Mouse (Mus musculus) MEL (cell line): Measurements from ENCODE around the gene Tars. TPM values are rescaled to one million over a fixed set of nuclear protein-coding genes. Genes with fewer than 3 reads are reported as not detected.

Source experiments
- DNase-seq: peaks from one replicate; pipeline ENCODE4 v3.0.0; 2011; ENCODE audit warnings: low read depth, low spot score
- H3K27ac ChIP-seq: 2 replicates; pipeline ENCODE4 v1.5.1; 2012; ENCODE audit warnings: low read depth, mild to moderate bottlenecking, control low read depth, low read length, moderate library complexity; ENCODE audit not compliant: control insufficient read depth
- H3K27me3 ChIP-seq, 2 experiments: fragments of 150-350 bp in 1 of 2; sonication (generic) in 1 of 2; 2 replicates each; pipeline ENCODE4 v1.6.1; 2012; ENCODE audit warnings: low read length in 2 of 2, mild to moderate bottlenecking in 2 of 2, improper control_type of control experiment in 1 of 2, moderate library complexity in 1 of 2; ENCODE audit not compliant: insufficient read depth in 2 of 2, control insufficient read depth in 1 of 2
- H3K36me3 ChIP-seq, 2 experiments: 2 replicates each; pipeline ENCODE4 v1.6.1; 2012 to 2014; ENCODE audit warnings: low read length in 2 of 2, improper control_type of control experiment in 1 of 2, inconsistent platforms in 1 of 2, mild to moderate bottlenecking in 1 of 2; ENCODE audit not compliant: insufficient read depth in 2 of 2, control insufficient read depth in 1 of 2
- H3K4me1 ChIP-seq, 2 experiments: fragments of 150-350 bp in 1 of 2; sonication (generic) in 1 of 2; 2 replicates each; pipeline ENCODE4 v1.6.1; 2012; ENCODE audit warnings: low read length in 2 of 2, improper control_type of control experiment in 1 of 2, mild to moderate bottlenecking in 1 of 2; ENCODE audit not compliant: insufficient read depth in 2 of 2, control insufficient read depth in 1 of 2
- H3K4me3 ChIP-seq, 2 experiments: fragments of 150-350 bp in 1 of 2; sonication (generic) in 1 of 2; 2 replicates each; pipeline ENCODE4 v1.5.1; 2012; ENCODE audit warnings: low read depth in 2 of 2, low read length in 2 of 2, mild to moderate bottlenecking in 2 of 2, moderate library complexity in 2 of 2, control low read depth in 1 of 2, improper control_type of control experiment in 1 of 2; ENCODE audit not compliant: control insufficient read depth in 1 of 2, insufficient read depth in 1 of 2
- H3K79me2 ChIP-seq: 2 replicates; pipeline ENCODE4 v1.6.1; 2012; ENCODE audit warnings: mild to moderate bottlenecking, low read length, moderate library complexity; ENCODE audit not compliant: control insufficient read depth, poor library complexity, insufficient read depth
- H3K9ac ChIP-seq: 2 replicates; pipeline ENCODE4 v1.6.1; 2012; ENCODE audit warnings: low read depth, mild to moderate bottlenecking, control low read depth, low read length, moderate library complexity; ENCODE audit not compliant: control insufficient read depth, poor library complexity, severe bottlenecking
- H3K9me3 ChIP-seq: fragments of 150-350 bp; sonication (generic); replicated peaks from 2 replicates; pipeline ENCODE4 v1.6.1; 2012; ENCODE audit warnings: mild to moderate bottlenecking, low read length, improper control_type of control experiment, moderate library complexity; ENCODE audit not compliant: insufficient read depth
- CHD2 ChIP-seq: IDR thresholded peaks from 2 replicates; pipeline ENCODE4 v1.6.1; 2011; ENCODE audit warnings: low read length, improper control_type of control experiment
- CTCF ChIP-seq, 3 experiments: IDR thresholded peaks in 2 of 3; conservative IDR thresholded peaks in 1 of 3; 2 replicates each; pipeline ENCODE4 v1.5.1; 2011 to 2012; ENCODE audit warnings: low read length in 3 of 3, low read depth in 2 of 3, mild to moderate bottlenecking in 2 of 3, improper control_type of control experiment in 1 of 3, inconsistent platforms in 1 of 3, mixed read lengths in 1 of 3, moderate library complexity in 1 of 3; ENCODE audit not compliant: control insufficient read depth in 1 of 3, insufficient read depth in 1 of 3, poor library complexity in 1 of 3, severe bottlenecking in 1 of 3
- E2F4 ChIP-seq: IDR thresholded peaks from 2 replicates; pipeline ENCODE4 v1.6.1; 2011; ENCODE audit warnings: low read depth, low read length, improper control_type of control experiment, borderline replicate concordance
- EP300 ChIP-seq, 2 experiments: IDR thresholded peaks; 2 replicates each; pipeline ENCODE4 v1.6.1; 2011; ENCODE audit warnings: improper control_type of control experiment in 2 of 2, low read length in 2 of 2, low read depth in 1 of 2, mild to moderate bottlenecking in 1 of 2
- HCFC1 ChIP-seq: IDR thresholded peaks from 2 replicates; pipeline ENCODE4 v1.6.1; 2012; ENCODE audit warnings: low read depth, mild to moderate bottlenecking, inconsistent platforms, low read length, improper control_type of control experiment, moderate library complexity
- KAT2A ChIP-seq: conservative IDR thresholded peaks from 2 replicates; pipeline ENCODE4 v1.6.1; 2012; ENCODE audit warnings: low read depth, low read length, improper control_type of control experiment, inconsistent platforms
- MAFK ChIP-seq: IDR thresholded peaks from 2 replicates; pipeline ENCODE4 v1.6.1; 2011; ENCODE audit warnings: low read depth, mild to moderate bottlenecking, low read length, improper control_type of control experiment, borderline replicate concordance
- NELFE ChIP-seq: IDR thresholded peaks from 2 replicates; pipeline ENCODE4 v1.6.1; 2011; ENCODE audit warnings: low read depth, low read length, improper control_type of control experiment
- NRF1 ChIP-seq: IDR thresholded peaks from 2 replicates; pipeline ENCODE4 v1.6.1; 2014; ENCODE audit warnings: low read depth, mild to moderate bottlenecking, inconsistent platforms, low read length, improper control_type of control experiment, moderate library complexity; ENCODE audit not compliant: poor library complexity, insufficient read depth, severe bottlenecking
- POLR2A ChIP-seq, 2 experiments: IDR thresholded peaks; 2 replicates each; pipeline ENCODE4 v1.6.1; 2011 to 2012; ENCODE audit warnings: low read length in 2 of 2, mild to moderate bottlenecking in 2 of 2, control low read depth in 1 of 2, improper control_type of control experiment in 1 of 2, low read depth in 1 of 2, moderate library complexity in 1 of 2; ENCODE audit not compliant: control insufficient read depth in 1 of 2, insufficient read depth in 1 of 2, poor library complexity in 1 of 2
- RCOR1 ChIP-seq: IDR thresholded peaks from 2 replicates; pipeline ENCODE4 v1.6.1; 2012; ENCODE audit warnings: low read depth, mild to moderate bottlenecking, inconsistent platforms, low read length, improper control_type of control experiment
- SMC3 ChIP-seq: IDR thresholded peaks from 2 replicates; pipeline ENCODE4 v1.6.1; 2011; ENCODE audit warnings: low read depth, low read length, improper control_type of control experiment
- TAL1 ChIP-seq: IDR thresholded peaks from 2 replicates; pipeline ENCODE4 v1.6.1; 2012; ENCODE audit warnings: mild to moderate bottlenecking, inconsistent platforms, low read length, moderate library complexity, mixed read lengths
- UBTF ChIP-seq: IDR thresholded peaks from 2 replicates; pipeline ENCODE4 v1.6.1; 2012; ENCODE audit warnings: low read depth, mild to moderate bottlenecking, inconsistent platforms, low read length, improper control_type of control experiment, moderate library complexity, borderline replicate concordance; ENCODE audit not compliant: insufficient read depth
- ZC3H11A ChIP-seq: IDR thresholded peaks from 2 replicates; pipeline ENCODE4 v1.6.1; 2012; ENCODE audit warnings: low read depth, mild to moderate bottlenecking, inconsistent platforms, low read length, improper control_type of control experiment
- polyA plus RNA-seq, 2 experiments: library from polyadenylated mRNA; stranded (reverse) in 1 of 2; unstranded in 1 of 2; fragments of >175 nt in 1 of 2; fragments of >200 nt in 1 of 2; gene quantifications; 2 replicates each; pipeline versions ENCODE4 v1.2.1 to v1.2.4; 2012; ENCODE audit warnings: low replicate concordance in 2 of 2, low read depth in 1 of 2; ENCODE audit not compliant: insufficient read length in 2 of 2, insufficient read depth in 1 of 2, missing spikeins in 1 of 2
- total RNA-seq: library from RNA; depleted of rRNA; stranded (reverse); fragments of 300-350 nt; gene quantifications from 2 replicates; pipeline ENCODE4 v1.2.3, GENCODE M21; 2012

Gene Tars
- total and polyA plus RNA-seq, 3 experiments, result 89.0 to 1,064 (median 174) TPM

DNA sequence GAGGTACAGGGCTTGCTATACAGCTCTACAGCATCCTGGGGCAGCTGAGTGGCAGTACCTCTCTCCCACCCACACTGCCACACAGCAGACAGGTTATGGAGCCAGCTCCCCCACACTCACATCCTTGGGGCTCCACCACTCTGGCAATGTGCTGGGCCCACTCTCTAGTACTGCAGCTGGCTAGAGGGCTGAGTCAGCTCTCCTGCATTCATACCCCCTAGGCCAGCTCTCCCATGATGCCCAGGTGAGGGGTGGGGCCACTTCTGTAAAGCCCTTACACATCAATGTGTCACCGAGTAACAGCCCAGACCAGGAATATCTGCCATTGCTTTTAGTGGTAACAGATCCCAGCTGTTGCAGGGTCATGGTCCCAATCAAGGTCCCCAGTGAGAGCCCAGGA is 38.6 kb downstream of the Tars start:
- TF ChIP-seq KAT2A, result no peak
- no peak for TF ChIP-seq RCOR1
- TF ChIP-seq NELFE, result no peak
- TF ChIP-seq MAFK, result no peak
- no peak for TF ChIP-seq POLR2A (IDR thresholded peaks at IDR 0.05; ENCODE audit: control insufficient read depth in 1 of 2, insufficient read depth in 1 of 2, low read depth in 1 of 2, low read length in 2 of 2, poor library complexity in 1 of 2)
- TF ChIP-seq SMC3, result no peak
- no peak for TF ChIP-seq CTCF (IDR thresholded peaks at IDR 0.05 in 2 of 3, conservative IDR thresholded peaks at IDR 0.05 in 1 of 3; ENCODE audit: control insufficient read depth in 1 of 3, insufficient read depth in 1 of 3, low read depth in 2 of 3, low read length in 3 of 3, poor library complexity in 1 of 3, severe bottlenecking in 1 of 3)
- no peak for TF ChIP-seq TAL1
- no peak for TF ChIP-seq HCFC1
- Histone ChIP-seq H3K79me2 (no peaks in the 10 kb centered on the region), H3K36me3 (no peaks in the 10 kb centered on the region), H3K27ac (no peak overlapping the region), H3K9ac (no peak overlapping the region), H3K4me1 (no peaks in the 10 kb centered on the region), H3K27me3 (no peaks in the 10 kb centered on the region), H3K9me3 (no peaks in the 10 kb centered on the region), H3K4me3 (no peak overlapping the region)
- DNase-seq, result no peak

- Histone ChIP-seq H3K4me1 (no peaks in the 10 kb centered on the region), H3K27ac (no peak overlapping the region), H3K27me3 (no peaks in the 10 kb centered on the region), H3K4me3 (no peak overlapping the region), H3K9ac (no peak overlapping the region), H3K9me3 (no peaks in the 10 kb centered on the region), H3K79me2 (no peaks in the 10 kb centered on the region), H3K36me3 (no peaks in the 10 kb centered on the region)
- DNase-seq, result no peak
- no peak for TF ChIP-seq ZC3H11A
- no peak for TF ChIP-seq POLR2A (IDR thresholded peaks at IDR 0.05; ENCODE audit: control insufficient read depth in 1 of 2, insufficient read depth in 1 of 2, low read depth in 1 of 2, low read length in 2 of 2, poor library complexity in 1 of 2)
- TF ChIP-seq NRF1, result no peak
Observed at GRCm38 (mm10) chr15:11357501-11357900, 42.0 kb downstream of the Tars start.

GRCm38 (mm10) chr15:11355865-11356264 is 43.6 kb downstream of the Tars start:
- no peak overlapping the region for H3K27ac ChIP-seq
- H3K4me1 ChIP-seq, result no peaks in the 10 kb centered on the region
- no peak for DNase-seq
- no peak overlapping the region for H3K4me3 ChIP-seq
- no peaks in the 10 kb centered on the region for H3K9me3 ChIP-seq
- no peaks in the 10 kb centered on the region for H3K27me3 ChIP-seq
- H3K9ac ChIP-seq, result no peak overlapping the region
- no peaks in the 10 kb centered on the region for H3K36me3 ChIP-seq
- H3K79me2 ChIP-seq, result no peaks in the 10 kb centered on the region
- no peak for TF ChIP-seq NELFE
- TF ChIP-seq EP300 (IDR thresholded peaks at IDR 0.05; ENCODE audit: low read depth in 1 of 2, low read length in 2 of 2), result no peak
- TF ChIP-seq UBTF, result no peak
- no peak for TF ChIP-seq CHD2
- TF ChIP-seq E2F4, result no peak
